Mouse (Mus musculus) ES-Bruce4 (cell line): ENCODE results near the gene Gm44973.

Experiments used
- CTCF ChIP-seq: IDR thresholded peaks from one replicate; pipeline ENCODE4 v1.8.1; 2011; ENCODE audit warnings: low read depth, low read length
- EP300 ChIP-seq: IDR thresholded peaks from 2 replicates; pipeline ENCODE4 v1.6.1; 2011; ENCODE audit warnings: low read depth, low read length; ENCODE audit not compliant: insufficient read depth
- POLR2A ChIP-seq: IDR thresholded peaks from one replicate; pipeline ENCODE4 v1.8.1; 2011; ENCODE audit warnings: low read length; ENCODE audit not compliant: insufficient read depth

DNA sequence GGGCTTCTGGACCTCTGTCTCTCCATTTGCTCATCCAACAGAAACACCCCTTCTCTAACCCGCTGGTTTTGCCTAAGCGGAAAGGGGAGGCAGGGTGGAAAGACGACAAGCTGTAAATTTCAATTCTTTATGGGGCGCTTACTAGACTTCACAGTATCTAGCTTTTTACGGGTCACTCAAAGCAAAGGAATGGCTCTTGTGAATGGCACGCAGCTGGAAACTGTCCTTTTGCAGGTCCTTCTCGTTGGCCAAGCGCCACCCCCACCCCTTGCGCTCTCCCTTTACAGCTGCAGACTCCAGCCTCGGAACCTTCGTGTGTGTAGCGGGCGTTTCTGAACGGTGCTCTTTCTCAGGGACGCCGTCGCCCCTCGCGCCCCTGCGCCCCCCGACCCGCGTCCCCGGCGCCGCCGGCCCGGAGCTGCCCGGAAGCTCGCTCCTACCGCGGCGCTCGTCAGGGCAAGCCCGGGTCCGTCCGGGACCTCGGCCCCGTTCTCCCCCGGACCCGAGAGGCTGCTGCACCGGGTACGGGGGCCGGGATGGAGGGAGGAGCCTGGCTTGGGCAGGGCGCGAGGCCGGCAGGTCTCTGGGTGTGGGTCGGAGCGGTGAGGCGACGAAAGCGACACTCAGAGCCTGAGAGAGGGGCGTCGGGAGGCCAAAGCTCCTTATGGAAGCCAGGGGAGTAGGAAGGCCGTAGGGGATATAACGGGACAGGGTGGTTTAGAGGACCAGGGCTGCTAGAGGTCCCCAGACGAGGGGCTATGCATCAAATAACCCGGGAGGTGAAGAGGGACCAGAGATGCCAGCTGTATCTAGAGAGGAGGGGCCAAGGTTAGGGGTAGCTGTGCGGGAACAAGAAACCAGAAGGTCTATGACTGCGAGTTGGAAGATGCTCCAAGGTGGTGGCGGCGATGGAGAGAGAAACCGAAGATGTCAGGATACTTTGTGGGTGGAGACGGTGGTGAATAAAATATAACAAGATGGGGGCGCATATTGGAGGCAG is 36.2 kb downstream of the Gm44973 start, which contains the start of gene Zfp580:
- TF ChIP-seq EP300 (no peak), CTCF (no peak), POLR2A (no peak)
